Mouse (Mus musculus) right cerebral cortex, postnatal 10 days (tissue): ENCODE results near the gene Atp5h.

Experiments
- DNase-seq, 2 experiments: peaks; one replicate each; pipeline ENCODE4 v3.0.0; 2021; ENCODE audit warnings: low spot score in 2 of 2

Gene Atp5h

DNA sequence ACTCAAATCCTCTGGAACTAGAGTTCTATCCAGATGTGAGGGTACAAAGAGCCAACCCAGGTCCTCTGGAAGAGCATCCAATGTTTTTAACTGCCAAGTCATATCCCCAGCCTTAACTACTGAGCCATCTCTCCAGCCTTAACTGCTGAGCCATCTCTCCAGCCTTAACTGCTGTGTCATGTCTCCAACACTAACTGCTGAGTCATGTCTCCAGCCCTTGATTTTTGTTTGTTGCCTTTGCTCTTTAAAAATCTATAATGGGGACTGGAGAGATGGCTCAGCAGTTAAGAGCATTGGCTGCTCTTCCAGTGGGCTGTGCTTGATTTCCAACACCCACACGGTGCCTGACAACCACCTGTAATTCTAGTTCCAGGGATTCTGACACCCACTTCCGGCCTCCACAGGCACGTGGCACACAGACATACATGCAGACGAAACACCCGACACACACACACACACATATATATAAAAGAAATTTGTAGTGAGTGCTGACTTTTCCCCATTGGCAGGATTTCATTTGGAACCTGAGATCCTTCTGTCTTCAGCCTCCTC, 17.9 kb upstream of the Atp5h start:
- no peak for DNase-seq

DNA sequence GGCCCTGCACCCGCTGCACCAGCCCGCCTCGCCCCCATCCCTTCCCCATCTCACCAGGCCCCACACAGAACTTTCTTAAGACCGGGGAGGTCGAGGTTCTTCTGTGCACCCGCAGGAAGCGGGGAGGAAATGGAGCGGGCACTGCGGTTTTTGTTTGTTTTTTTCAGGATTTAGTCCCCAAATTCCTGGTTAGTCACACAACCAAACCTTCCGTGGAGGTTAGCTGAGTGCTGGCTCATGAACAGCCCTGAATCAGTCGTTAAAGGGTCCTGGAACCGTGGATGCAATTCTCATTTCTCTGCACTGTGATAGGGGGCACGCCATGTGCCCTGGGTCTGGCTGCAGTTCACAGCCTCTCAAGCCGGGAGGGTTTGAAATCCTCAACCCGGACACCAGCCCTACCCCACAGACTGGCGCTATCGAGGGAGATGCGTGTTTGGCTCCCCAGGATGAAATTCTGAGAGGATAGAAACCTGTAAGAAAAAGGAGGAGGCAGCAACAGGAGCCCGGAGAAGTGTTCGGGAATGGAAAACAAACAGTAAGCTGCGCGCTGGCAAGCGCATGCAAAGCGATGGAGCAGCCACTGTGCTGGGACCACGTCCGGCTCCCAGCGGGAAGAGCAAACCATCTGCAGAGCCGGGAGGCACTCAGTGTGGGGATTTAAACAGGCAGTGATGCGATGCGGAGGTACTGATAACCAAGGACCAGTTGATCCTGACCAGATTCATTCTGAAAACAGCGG, 16.0 kb upstream of the Atp5h start:
- DNase-seq = peak in 1 of 2 experiments; percentile 56

DNA sequence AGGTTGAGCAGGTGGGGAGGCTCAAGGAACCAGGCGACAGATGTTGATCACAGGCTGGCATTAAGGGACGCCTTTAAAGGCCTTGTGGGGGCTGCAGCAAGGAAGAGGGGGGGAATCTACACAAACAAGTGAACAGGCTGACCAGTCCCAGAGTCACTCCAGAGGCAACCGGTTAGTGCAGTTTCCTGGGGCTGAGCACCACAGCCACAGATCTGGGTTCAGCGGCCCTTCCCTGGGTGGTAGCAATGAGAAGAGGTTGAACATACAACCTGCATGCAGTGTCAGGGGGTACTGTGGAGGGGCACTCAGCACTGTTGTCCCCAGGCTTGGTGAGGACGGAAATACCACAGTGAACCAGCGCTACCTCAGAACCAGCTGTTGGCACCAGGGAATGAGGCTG, 13.6 kb upstream of the Atp5h start:
- DNase-seq = no peak

DNA sequence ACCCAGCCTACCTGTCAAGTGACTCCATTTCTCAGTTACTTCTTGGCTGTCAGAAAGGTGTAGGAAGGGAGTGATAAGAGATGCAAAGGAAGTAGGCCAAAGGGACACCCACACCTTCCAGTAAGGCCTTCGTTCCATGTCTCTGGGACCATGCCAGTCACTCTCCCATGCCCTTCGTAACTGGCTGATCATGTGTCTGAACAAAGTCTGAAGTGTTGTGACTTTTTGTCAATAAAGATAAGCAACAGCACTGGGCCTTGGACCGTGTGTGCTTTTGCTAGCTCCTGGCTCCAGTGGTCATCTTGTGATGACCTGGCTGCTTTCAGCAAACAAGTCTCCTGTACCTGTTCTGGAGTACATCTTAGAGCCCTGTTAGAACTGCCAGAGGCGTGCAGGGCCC, 13.1 kb upstream of the Atp5h start:
- DNase-seq = no peak

DNA sequence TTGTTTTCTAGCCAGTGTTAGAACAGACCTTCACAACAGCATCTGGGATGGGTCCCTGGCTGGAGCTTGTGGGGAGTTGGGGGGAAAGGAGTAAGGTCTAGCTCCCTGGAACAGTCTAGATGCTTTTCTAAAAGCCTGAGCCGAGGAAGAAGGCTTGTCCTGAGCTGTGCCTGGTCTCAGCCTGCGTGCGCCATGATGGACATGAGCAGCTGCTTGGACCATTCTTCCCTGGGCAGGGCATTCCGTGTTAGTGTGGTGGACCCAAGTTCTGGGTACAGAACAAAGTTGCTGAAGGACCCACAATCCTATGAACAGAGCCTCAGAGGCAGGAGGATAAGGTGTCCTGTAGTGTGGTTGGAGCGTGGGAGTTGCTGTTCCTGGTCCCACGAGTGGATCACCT, 10.8 kb upstream of the Atp5h start:
- no peak for DNase-seq

DNA sequence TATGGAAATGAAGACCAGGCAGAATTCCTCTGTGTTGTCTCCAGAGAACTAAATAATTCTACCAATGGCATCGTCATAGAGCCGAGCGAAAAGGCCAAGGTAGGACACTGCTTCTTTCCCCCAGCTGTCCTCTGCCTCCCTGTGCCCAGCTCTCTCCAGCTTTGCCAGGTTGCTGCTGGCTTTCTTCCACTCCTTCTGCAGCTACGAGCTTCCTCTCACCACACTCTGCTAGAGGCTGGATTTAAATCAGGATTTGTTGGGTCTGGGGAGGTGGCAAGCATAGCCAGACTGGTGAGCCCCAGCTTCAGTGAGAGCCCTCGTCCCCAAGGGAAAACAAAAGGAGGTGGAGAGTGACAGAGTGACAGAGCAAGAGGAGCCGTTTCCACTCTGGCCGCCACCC, 9.5 kb upstream of the Atp5h start:
- DNase-seq = peak in 1 of 2 experiments; percentile 65

DNA sequence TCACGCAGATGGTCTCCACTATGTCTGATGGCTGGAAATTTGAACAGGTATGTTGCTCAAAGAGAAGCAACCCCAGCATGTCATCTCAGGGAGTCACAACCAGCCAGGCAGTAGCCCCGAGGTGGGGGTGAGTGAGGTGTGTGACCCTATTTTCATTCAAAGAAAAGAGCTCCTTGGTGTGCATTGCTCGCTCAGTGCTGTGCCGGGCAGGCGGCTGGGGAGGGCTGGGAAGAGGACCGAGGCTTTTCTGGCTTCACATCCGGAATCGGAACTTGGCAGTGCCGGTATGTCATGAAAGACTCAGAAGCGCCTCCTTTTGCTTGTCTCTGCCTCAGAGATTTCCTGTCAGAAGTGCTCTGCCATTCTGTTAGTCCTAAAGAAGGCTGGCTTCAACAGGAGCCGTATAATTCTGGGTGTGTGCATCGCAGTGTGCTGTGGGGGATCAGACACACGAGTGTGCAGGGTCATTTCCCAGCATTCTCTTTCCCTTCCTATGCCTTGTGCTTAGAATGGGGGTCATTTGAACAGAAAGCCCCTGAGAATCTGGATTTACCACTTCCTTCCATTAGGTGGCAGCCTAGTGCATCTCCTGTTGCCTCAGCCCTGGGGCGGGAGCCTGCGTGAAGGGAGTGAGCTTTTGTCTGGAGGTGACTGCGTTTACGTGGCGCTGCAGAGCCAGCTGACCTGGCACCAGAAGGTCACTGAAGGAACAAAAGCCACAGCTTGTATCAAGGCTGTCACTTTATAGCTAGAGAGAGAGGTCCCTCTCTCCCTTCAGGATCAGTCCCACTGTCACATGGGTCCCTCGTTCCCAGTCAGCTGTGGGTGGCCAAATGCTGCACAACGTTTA, 7.9 kb upstream of the Atp5h start:
- peak; percentile 82 to 84 for DNase-seq

DNA sequence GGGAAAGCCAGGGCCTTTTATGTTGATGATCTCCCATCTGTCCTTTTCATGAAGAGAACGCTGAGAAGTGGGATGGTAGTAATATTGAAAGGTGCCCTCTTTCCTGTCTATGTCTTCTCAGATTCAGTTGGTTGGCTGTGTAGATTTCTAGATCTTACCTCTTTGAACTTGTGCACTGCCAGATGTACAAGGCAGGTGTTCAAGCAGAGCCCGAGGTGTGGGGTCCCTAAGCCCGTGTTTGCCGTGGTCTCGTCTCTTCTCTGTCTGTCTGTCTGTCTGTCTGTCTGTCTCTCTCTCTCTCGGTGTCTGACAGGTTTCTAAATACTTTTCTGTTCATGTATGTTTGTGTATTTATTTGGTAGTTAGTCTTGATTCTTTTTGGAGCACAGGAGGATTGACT, 5.9 kb upstream of the Atp5h start:
- DNase-seq = no peak

DNA sequence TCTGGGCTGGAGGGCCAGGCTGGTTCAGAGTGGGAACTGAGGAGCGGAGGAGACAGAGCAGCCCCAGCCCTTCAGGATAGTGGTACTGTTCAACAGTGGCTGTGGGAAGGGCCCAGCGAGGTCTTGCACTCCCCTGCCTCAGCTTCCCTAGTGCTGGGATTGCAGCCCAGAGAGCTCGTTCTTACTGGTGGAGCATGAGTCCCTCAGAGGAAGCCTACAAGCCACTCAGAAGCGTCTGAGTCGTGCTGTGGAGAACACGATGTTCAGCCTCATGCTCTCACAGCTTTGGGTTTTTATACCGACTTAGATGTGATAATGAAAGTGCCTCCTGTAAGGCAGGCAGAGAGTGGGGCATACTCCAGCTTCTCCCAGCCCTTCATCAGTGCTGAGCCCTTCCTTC, 4.9 kb upstream of the Atp5h start:
- no peak for DNase-seq

DNA sequence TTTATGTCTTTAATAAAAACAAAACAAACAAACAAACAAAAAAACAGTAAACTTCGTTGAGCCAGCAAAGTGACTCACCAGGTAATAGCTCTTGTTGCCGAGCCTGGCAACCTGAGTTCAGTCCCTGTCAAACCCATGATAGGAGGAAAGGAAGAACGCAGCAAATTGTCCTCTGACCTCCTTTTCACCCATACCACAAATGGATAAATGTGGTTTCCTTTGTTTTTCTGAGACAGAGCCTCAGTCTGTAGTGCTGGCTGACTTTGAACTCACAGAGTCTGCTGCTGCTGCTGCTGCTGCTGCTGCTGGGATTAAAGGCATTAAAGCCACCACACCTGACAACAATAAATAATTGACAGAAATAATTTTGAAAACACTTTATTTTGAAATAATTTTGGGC, 3.3 kb upstream of the Atp5h start:
- DNase-seq = no peak

DNA sequence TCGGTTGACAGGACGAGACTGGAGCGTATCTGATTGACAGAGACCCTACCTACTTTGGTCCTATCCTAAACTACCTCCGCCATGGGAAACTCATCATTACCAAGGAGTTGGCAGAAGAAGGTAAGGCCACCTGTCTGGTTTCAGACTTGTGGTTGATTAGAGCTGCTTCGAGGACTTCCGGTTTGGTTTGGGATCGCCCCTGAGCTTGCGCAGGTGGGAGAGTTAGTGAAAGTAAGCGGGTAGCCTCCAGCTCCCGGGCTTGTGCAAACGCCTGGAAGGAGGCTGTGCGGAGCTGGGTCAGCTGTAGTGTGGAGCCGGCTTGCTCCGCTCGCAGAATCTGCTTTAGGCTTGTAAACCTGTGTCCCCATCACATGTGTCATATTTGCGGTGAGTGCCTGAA, 2.2 kb upstream of the Atp5h start:
- no peak for DNase-seq

DNA sequence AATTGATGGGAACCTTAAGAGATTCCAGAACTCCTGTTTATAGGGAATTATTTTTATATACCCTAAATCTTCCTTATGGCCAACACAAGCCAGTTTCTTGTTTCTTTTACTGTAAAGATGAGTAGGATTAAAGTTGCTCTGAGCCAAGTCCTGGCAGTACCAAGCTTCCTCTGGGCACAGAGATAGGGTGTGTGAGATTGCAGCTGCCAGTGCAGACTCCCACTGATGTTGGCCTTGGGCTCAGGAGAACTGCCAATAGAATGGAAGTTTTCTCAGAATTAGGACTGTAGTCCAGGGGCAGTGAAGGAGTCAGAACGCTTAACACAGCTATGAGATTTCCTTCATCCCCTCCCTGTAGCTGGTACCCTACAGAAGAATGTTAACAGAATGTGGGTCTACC, 1.6 kb upstream of the Atp5h start:
- DNase-seq = no peak

DNA sequence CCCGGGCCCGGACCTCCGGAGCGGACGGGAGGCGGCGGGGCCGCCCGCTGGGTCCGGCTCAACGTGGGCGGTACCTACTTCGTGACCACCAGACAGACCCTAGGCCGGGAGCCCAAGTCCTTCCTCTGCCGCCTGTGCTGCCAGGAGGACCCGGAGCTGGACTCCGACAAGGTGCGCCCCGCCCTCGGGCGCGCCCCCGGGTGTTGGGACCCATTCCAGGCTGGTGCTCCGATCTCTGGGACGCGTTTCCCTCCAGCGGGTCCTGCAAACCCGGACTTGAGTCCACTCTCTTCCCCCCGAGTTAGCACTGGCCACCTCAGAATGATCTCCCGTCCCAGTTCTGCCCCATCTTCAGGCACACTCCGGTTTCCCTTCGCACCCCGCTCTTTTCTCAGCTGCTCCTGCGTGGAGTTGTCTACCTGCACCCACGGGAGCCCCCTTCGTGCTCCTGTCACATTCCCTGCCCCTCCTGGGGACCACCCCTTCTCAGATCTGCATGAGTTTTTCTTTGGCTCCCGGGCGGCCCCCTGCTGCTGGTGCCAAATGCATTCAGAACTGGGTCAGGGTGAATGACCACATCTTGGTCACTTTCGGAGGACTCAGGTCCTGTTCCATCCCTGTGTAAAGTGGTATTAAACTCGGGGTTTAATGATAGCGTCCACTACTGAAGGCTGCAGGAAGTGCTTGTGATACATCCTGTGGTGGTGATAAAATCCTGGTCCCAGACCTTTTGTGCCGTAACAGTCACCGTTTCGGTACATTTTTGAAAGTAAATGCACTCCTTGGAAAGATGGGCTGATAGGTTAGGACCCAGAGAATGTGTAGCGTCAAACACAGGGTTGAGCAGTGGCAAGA, 801 bp upstream of the Atp5h start:
- peak; percentile 74 to 78 for DNase-seq

DNA sequence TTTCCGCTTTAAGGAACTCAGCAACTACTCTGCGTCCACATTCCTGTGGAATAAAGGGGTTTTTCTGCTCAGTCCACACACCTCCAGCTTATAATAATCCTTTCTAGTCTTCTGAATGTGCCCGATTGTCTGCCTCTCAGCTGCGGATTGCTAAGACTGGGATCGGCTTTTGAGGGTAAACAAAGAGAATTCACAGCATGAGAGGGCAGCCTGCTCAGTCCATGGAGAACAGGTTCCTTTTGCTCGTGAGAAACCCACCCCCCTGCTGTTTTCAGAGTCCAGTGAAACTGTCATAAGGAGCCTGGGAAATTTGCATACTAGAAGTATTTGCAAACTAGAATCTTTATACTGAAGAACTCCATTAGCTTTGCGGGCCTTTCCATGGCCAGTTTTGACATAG, 10.2 kb downstream of the Atp5h start:
- DNase-seq = no peak

DNA sequence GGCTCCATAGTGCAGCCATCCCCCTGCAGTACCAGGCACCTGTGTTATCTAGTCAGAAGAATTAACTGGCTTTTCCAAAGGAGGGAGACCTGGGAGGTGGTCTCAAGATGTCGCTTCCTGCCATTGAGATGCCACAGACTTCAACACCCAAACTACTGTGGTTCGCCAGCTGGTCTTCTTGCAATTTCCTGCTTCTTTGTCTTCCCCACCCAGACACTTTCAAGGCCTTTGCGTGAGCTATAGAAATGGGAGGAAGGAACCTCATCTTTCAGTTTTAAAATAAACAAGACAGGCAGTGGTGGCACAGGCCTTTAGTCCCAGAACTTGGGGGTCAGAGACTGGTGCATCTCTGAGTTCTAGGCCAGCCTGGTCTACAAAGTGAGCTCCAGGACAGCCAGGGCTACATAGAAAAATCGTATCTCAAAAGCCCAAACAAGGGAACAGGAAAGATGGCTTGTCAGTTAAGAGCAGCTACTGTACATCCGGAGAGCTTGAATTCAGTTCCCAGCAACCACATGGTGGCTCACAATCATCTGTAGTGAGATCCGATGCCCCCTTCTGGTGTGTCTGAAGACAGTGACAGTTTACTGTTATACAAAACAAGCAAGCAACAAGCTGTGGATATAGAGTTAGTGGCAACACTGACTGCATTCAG, 11.4 kb downstream of the Atp5h start:
- DNase-seq = no peak

DNA sequence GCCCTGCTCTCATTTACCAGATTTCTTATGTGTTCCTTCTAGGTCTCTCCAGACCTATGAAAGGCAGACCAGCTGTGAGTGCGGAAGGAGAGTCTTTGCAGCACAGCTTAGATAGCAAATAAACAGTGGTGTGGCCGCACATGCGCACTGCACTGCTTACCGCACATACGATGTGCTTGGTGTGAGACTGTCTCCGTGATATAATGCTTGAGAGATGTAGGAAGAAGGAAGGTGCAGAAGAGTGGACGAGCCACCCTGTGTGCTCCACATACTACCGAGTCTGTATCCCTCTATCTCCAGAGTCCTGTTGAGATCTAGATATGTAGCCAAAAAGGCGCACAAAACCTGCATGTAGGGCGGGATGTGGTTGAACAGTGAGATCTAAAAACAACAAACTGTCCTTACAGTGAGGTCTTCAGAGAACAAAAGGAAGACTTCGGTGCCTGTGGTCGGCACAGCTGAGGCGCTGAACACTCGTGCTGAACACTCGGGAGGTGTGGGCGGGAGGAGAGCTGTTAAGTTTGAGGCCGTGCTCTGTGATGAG, 12.8 kb downstream of the Atp5h start:
- DNase-seq = no peak

DNA sequence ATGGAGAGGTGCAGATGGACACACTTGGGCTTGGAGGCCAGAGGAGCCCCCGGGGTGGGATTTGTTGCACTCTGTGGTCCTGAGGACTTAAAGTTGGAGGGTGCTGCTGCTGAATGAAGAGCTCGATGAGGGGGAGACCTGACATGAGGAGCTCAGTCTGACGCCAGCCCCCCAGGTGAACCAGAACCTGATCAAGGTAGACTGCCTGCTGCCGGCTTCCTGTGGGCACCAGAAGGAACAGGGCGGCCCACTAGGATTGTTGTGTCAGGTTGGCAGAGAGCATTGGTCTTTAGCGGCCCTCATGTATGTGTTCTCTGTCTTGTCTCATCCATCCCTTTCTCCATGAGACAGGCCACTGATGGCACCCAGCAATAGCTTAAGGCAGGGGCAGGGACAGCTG, 14.0 kb downstream of the Atp5h start:
- DNase-seq = no peak

DNA sequence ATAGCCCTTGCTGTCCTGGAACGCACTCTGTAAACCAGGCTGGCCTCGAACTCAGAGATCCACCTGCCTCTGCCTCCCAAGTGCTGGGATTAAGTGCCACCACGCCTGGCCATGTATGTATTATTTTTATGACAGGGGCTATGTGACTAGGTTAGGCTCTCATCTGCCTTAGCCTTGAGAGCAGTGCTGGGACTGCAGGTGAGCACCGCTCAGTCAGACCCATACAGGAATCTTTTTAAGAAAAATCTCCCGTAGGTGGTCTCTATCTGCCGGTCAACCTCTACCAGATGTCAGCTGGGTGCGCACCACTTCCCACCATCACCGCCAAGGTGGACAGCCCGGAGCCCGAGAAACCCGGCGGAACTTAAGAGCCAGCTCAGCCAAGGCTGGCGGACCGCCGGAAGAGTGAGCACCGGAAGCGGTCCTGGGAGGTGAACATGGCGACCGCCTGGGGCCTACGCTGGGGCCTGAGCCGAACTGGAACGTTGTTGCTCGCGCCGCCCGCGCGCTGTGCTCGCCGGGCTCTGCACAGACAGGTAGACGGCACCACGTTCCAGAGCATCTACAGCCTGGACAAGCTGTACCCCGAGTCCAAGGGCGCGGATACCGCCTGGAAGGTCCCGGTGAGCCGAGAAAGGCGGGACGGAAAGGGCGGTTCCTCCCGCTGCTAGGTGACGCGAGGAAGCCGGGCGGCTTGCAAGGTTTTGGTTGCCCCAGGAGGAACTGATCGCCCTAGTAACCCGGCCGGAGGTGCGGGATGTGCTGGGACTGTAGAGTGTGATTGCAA, 16.2 kb downstream of the Atp5h start, which contains the start of gene Mrpl58:
TSS of gene Mrpl58 (plus strand) at position 415 of the 787 bp plus-strand sequence.
- peak; percentile 92 for DNase-seq

DNA sequence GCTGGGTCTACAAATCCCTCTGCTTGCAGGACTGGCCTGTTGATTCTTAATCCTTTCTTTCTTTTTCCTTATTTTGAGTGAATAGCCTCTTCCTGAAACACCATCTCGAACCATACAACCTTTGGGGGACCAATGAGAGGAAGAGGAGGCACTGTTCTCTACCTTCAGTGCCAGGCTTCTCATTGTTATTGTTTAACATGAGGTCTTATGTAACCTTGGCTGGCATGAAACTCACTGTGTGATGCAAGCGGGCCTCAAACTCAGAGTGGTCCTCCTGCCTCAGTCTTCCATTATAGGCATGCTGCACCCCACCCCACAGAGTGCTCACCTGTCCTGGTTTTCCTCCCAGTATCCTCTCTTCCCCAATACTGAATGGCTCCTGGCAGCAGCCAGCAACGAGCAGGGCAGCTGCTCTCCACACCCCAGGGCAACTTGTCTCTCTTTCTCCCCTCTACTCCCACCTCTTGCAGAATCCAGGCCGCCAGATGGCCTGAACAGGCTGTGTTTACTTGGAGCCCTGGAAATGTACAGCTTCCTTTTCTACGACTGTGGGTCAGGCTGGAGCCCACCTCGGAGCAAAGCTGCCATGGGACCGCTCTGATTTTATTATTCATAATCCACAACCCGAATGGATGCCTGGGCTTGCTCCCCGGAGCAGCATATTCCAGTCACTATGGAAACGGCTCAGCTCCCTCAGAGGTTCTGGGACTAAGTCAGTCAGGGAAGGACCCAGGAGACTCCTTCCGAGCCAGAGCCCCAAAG, 19.0 kb downstream of the Atp5h start:
- peak in 1 of 2 experiments; percentile 69 for DNase-seq

DNA sequence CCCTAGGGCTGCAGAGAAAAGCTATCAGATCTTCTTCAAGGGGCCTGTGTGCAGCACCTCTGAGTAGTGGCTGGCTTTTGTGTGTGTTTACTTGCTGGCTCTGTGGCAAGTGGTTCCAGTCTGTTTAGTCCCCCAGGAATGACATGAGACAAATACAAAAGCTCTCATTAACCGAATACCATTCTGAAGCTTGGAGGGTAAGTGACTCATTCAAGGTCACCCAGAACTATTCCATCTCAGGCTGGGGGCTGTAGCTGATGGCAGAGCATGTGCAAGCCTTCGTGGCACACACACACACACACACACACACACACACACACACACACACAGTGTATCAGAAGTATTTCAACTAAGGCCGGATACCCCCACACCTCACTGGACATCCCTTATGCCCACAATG, 19.6 kb downstream of the Atp5h start:
- no peak for DNase-seq
